Comparison of ENCODE assay signal across 11 mouse cellular contexts in the genomic region with DNA sequence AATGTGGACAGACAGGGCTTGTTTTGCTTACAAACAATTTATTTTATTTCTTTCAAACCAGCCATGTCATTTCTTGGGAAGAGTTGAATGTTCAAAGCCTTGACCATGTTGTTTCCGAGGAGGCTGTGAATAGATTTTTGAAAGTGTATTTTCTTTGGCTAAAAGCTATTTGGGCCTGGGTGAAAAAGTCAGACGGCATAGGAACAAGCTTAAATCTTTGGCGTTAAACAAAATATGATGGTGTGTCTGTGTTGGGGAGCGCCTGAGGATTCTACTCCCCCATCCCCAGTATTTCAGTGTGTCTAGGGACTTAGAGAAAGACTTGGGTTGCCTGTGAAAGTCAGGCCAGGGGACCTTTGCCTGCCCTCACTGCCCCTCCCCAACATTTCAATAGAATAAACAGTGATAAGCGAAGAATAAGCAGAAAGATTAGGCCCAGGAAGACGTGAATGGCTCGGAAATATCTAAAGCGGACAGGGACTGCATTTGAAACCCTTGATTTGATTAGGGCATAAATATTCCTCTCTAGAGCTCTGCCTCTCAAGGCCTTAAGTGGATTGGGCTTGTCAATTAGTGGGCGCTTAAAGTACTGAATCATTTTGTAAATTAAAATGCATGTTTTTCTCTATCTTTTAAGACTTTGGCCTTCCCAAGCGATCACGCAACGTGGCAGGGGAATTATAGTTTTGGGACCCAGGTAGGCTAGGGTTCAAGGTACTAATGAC. TPM values are rescaled to one million over a fixed set of nuclear protein-coding genes. Genes with fewer than 3 reads are reported as not detected.
DNase-seq lines count a peak whose midpoint lies in the region; ATAC-seq and TF ChIP-seq lines count a peak whose summit lies in the region.
"Had no signal": no experiment of that assay in that cellular context is flagged by ENCODE, and none has a peak within 500 bp of the region (broad histone marks: within the 10 kb centered on the region; RNA-seq: fewer than 3 reads in every experiment).

No protein-coding gene starts in this region.

- TF ChIP-seq POLR2A in lung, adult 2 months (IDR thresholded peaks at IDR 0.05; ENCODE audit: borderline replicate concordance, extremely low read depth, low read depth, low read length): no peak

- no peaks in the 10 kb centered on the region for H3K9me3 ChIP-seq in heart, embryonic 10.5 days
- no peaks in the 10 kb centered on the region for H3K9me3 ChIP-seq in intestine, embryonic 16.5 days (ENCODE audit: control insufficient read depth, low read length)
- no peaks in the 10 kb centered on the region for H3K9me3 ChIP-seq in neural tube, embryonic 13.5 days

- intact Hi-C loops in heart, postnatal 10 days (cut with DNase I): loop anchor here (5.0 to 10.0 kb wide), 3 partner anchors 267 to 1110 kb away; a partner anchor contains a TSS

- H3K4me3 ChIP-seq in heart, embryonic 10.5 days: peak overlapping the region; percentile 69
- H3K4me3 ChIP-seq in lung, adult 2 months (replicated peaks; ENCODE audit: extremely low read depth, low read depth, low read length): peak overlapping the region; percentile 62
- peak overlapping the region; percentile 72 for H3K4me3 ChIP-seq in intestine, embryonic 16.5 days (ENCODE audit: low read length)
- peak overlapping the region; percentile 34; the same call in 1 of the 2 replicates for H3K4me3 ChIP-seq in neural tube, embryonic 13.5 days

- H3K36me3 ChIP-seq in heart, embryonic 10.5 days: peaks cover 34% of the 10 kb centered on the region
- 0 out of 2 replicates have a peak, but pooled peaks cover 3% of the 10 kb centered on the region for H3K36me3 ChIP-seq in intestine, embryonic 16.5 days (ENCODE audit: control insufficient read depth, insufficient read depth, low read length)
- H3K36me3 ChIP-seq in neural tube, embryonic 13.5 days: no peaks in the 10 kb centered on the region

- H3K4me1 ChIP-seq in heart, embryonic 10.5 days: peaks cover 23% of the 10 kb centered on the region
- H3K4me1 ChIP-seq in lung, adult 2 months (ENCODE audit: control insufficient read depth, insufficient read depth, low read length): peaks cover 7% of the 10 kb centered on the region; the same call in 1 of the 2 replicates
- peaks cover 10% of the 10 kb centered on the region for H3K4me1 ChIP-seq in intestine, embryonic 16.5 days (ENCODE audit: control insufficient read depth, insufficient read depth, low read length)
- H3K4me1 ChIP-seq in neural tube, embryonic 13.5 days (replicated peaks): peaks cover 11% of the 10 kb centered on the region

- no peak for DNase-seq in heart, embryonic 10.5 days (ENCODE audit: low spot score)
- no peak for DNase-seq in heart, postnatal 10 days
- DNase-seq in lung, adult 2 months: no peak
- DNase-seq in lung, postnatal 10 days: no peak
- DNase-seq in testis, postnatal 10 days (ENCODE audit: low spot score): no peak
- no peak for DNase-seq in gastrocnemius, adult 8-10 months (ENCODE audit: low spot score in 2 of 2)
- DNase-seq: cerebellum, postnatal 14 days; gastrocnemius, postnatal 14 days; layer of hippocampus, postnatal 36 days had no signal

- WGBS in heart, embryonic 10.5 days: 25% methylated on average over 12 of the region's 12 CpGs
- WGBS in lung, adult 2 months: 26% methylated on average over 12 of the region's 12 CpGs
- 33% methylated on average over 12 of the region's 12 CpGs for WGBS in intestine, embryonic 16.5 days
- 12% methylated on average over 12 of the region's 12 CpGs for WGBS in neural tube, embryonic 13.5 days

- peak overlapping the region; percentile 93 for H3K27ac ChIP-seq in heart, embryonic 10.5 days
- H3K27ac ChIP-seq in intestine, embryonic 16.5 days (ENCODE audit: low read length): peak overlapping the region; percentile 49
- no peak overlapping the region for H3K27ac ChIP-seq in neural tube, embryonic 13.5 days (replicated peaks)

- peak overlapping the region; percentile 69 for H3K9ac ChIP-seq in intestine, embryonic 16.5 days (ENCODE audit: low read depth, low read length)
- no peak overlapping the region for H3K9ac ChIP-seq in neural tube, embryonic 13.5 days

- H3K27me3 ChIP-seq in heart, embryonic 10.5 days (ENCODE audit: insufficient read depth, poor library complexity, severe bottlenecking): peaks cover 67% of the 10 kb centered on the region
- H3K27me3 ChIP-seq in intestine, embryonic 16.5 days (replicated peaks; ENCODE audit: control insufficient read depth, insufficient read depth, low read length): no peaks in the 10 kb centered on the region
- H3K27me3 ChIP-seq in neural tube, embryonic 13.5 days: peaks cover 99% of the 10 kb centered on the region

- no peak for ATAC-seq in intestine, embryonic 16.5 days
- ATAC-seq in neural tube, embryonic 13.5 days (ENCODE audit: low read depth): no peak

- H3K4me2 ChIP-seq in intestine, embryonic 16.5 days (ENCODE audit: low read depth, low read length): peak overlapping the region; percentile 92
- peak overlapping the region; percentile 56 for H3K4me2 ChIP-seq in neural tube, embryonic 13.5 days

- TF ChIP-seq CTCF in lung, adult 2 months (IDR thresholded peaks at IDR 0.05; ENCODE audit: insufficient read depth, low read length): no peak

RNA-seq across cellular contexts. Expression of a gene that starts 4.3 kb away (rescaled TPM):
- 17.0 and 41.7 TPM in 2 replicates for polyA plus RNA-seq in heart, embryonic 10.5 days (2016; fragmentation: Nextera tagmentation; extraction: Ambion mirVana)
- total RNA-seq in heart, postnatal 10 days (2021): 10 to 100 TPM; 18.8 to 20.4 TPM
- polyA plus RNA-seq in lung, adult 2 months (2012; rRNA removed): 135 and 160 TPM in 2 replicates
- 37.5 and 44.6 TPM in 2 replicates for polyA plus RNA-seq in intestine, embryonic 16.5 days (2015; fragmentation: Nextera tagmentation; extraction: Ambion mirVana)
- polyA plus RNA-seq in neural tube, embryonic 13.5 days (2015; fragmentation: Nextera tagmentation; extraction: Ambion mirVana): 10.5 and 11.7 TPM in 2 replicates
- total RNA-seq in gastrocnemius, adult 8-10 months (2022): 1 to 10 TPM; 1.5 to 5.8 (median 3.2) TPM
